Mouse (Mus musculus) cerebellum, postnatal 4 days (tissue): ENCODE results near the gene Nxnl1.

ENCODE experiments used
- DNase-seq, 2 experiments: peaks; one replicate each; pipeline ENCODE4 v3.0.0; 2022; ENCODE audit warnings: low spot score in 2 of 2, mixed read lengths in 1 of 2

Gene Nxnl1

DNA sequence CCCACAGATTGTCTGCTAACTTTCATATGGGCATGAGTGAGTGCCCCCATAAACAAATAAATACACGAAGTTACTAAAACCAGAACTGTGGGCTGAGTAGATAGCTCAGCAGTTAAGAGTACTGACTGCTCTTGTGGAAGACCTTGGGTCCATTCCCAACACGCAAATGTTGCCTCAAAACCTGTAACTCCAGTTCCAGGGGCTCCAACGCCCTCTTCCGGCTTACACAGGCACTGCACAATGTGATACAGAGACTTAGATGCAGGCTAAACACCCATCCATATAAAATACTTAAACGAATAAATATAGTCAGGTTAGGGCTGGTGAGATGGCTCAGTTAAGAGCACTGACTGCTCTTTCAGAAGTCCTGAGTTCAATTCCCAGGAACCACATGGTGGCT, 51.4 kb downstream of the Nxnl1 start:
- DNase-seq = no peak

DNA sequence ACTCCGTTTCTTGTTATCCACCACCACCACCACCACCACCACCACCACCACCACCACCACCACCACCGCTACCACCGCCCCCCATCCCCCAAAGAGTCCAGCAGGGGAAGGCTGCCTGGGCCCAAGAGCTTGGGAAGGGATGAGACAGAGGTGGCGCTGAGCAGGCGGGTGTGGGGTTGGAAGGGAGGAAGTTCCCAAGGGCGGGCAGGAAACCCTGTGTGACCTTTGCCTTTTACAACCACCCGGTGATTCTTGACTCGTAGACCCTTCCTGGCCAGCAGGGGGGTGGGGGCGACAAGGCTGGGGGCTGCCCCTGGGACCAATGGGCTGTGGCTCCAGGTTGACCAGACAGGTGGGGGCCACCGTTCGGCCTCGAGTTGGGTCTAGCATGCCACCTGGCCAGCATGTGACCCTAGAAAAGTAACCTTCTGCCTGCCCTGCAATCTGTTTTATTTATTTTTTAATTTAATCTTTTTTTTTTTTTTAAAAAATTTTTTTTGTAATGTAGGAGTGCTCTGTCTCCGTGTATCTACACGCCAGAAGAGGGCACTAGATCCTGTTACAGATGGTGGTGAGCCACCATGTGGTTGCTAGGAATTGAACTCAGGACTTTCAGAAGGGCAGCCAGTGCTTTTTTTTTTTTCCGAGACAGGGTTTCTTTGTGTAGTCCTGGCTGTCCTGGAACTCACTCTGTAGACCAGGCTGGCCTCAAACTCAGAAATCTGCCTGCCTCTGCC, 53.2 kb downstream of the Nxnl1 start:
- no peak for DNase-seq

DNA sequence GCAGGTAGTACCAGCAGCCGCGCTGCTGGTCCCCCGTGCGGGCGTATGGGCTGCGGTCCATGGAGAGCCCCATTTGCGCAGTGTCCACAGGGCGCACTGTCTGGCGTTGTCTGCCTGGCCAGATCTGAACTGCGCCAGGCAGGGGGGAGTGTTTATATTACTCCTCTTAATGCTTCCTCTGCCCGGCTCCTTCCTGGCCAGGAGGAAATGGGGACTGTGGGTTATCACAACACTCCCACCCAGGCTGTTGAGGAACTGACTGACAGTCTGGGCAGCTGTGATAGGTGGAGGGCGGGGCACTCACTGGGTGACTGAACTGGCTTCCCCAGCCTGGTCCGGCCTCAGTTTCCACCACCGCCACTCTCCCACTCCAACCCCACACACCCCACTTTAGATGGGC, 54.8 kb downstream of the Nxnl1 start, which contains the start of gene Plvap:
Gene Plvap (minus strand): TSS at position 109 of the 400 bp plus-strand sequence.
- no peak for DNase-seq
